Mouse (Mus musculus) CD8-positive naive resting alpha-beta T cell, adult 57 days (primary cell): Measurements from ENCODE around the gene Slc44a4. TPM values are rescaled to one million over a fixed set of nuclear protein-coding genes. Genes with fewer than 3 reads are reported as not detected.

ENCODE experiments used
- total RNA-seq: library from RNA; stranded (reverse); gene quantifications from one replicate; pipeline ENCODE4 v1.2.4, GENCODE M21; 2023

Gene Slc44a4
- not detected for total RNA-seq

GRCm38 (mm10) chr17:34913930-34914665 lies at the start of gene Slc44a4:
TSS of gene Slc44a4 (plus strand) at chr17:34914466.

GRCm38 (mm10) chr17:34879336-34879879 lies 34.9 kb upstream of the Slc44a4 start, which contains the start of gene Zbtb12:
TSS of gene Zbtb12 (plus strand) at chr17:34879483.

DNA sequence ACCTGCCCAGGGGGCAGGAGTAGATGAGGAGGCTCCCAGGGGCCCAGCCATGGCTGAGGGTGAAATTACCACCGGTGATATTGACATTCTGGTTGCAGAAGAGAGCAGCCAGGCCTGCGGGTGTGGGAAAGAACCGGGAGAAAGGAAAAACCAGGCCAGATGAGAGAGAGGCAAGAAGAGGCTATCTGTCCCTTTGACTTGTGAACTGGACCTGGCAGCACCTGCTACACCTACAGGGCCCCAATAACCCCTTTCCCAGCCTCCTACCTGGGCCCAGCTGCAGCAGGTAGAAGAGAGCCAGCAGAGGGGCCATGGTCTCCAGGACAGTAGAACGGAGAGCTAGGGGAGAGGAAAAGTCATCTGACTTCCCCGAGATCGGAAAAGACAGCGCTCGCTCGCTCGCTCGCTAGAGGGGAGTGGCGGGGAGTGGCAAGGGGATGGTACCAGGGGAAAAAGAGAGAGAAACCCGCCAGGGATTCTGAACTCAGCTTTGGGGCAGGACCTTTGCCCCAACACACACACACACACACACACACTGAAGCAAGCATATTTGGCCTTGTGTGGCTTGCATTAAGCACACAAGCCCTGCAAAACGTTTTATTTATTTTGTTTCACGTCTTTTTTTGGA lies 32.5 kb upstream of the Slc44a4 start, which contains the start of gene Gm20547:
Gene Gm20547, minus strand, starts transcription at position 360 of the 628 bp plus-strand sequence.

GRCm38 (mm10) chr17:34898160-34898586 lies 16.1 kb upstream of the Slc44a4 start, which contains the start of the genes C2 and Ehmt2:
TSS of gene C2 (minus strand) at chr17:34898265.
TSS of gene Ehmt2 (plus strand) at chr17:34898469.

DNA sequence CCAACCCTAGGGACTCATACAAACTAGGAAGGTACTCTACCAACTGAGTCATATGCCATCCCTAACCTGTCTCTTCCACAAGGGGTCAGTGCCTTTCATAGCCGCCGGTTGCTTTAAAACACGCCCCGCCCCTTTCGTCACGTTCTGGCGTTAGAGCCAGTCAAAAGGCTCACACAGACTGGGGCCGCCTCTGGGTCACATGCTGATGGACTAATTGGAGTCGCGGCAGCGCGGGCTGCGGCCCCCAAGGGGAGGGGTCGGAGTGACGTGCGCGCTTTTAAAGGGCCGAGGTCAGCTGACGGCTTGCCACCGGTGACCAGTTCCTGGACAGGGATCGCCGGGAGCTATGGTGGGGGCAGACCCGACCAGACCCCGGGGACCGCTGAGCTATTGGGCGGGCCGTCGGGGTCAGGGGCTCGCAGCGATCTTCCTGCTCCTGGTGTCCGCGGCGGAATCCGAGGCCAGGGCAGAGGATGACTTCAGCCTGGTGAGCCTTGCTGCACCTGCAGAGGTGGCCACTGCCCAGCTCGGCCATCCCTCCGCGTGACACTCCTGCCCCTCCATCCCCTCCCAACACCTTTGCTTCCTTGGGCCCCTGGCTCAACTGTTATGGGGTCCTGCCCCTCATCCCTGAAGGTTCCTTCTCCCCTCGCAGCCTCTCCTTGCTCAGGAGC lies 16.9 kb downstream of the Slc44a4 start, which contains the start of gene Neu1:
Gene Neu1, plus strand, starts transcription at position 193 of the 674 bp plus-strand sequence.

DNA sequence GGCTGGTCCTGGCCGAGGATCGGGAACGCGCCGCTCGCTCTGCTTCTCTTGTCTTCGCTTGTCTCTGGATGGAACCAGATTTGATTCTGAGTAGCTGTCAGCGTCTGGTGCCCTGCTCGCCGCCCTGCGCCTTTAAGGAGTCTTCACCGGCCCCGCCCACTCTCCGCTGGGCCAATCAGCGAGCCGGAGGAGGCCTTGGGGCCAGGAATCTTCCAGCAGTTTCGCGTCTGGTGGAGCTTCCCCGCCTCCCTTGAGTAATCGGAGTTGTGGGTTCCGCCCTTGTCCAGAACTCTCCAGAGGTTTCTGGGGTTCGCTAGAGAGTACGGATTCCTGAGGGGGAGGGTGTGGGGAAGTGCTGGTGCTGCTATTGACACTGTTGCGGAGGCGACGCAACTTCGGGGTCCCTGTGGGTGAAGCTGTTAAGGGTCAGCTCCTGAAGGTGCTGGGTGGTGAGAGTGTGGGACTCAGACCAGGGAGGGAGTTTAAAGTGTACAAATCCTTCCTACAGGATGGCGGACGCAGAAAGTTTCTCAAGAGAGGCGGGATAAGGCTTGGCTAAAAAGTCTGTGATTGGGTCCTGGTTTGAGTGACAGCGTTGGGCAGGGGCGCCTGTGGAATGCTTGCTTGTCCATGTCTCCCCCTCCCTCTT lies 45.0 kb downstream of the Slc44a4 start, which contains the start of gene Hspa1b:
Gene Hspa1b, minus strand, starts transcription at position 109 of the 649 bp plus-strand sequence.

GRCm38 (mm10) chr17:34969822-34970221 lies 55.6 kb downstream of the Slc44a4 start, which contains the start of gene Gm20481:
TSS of gene Gm20481 (plus strand) at chr17:34969912.

GRCm38 (mm10) chr17:34972069-34972749 lies 57.9 kb downstream of the Slc44a4 start, which contains the start of the genes Hspa1a and Hspa1l:
TSS of gene Hspa1a (minus strand) at chr17:34972156.
TSS of gene Hspa1l (plus strand) at chr17:34972703.

Other genes starting within 250 kb of the Slc44a4 start
- gene Tnxb, start 243.9 kb upstream of the Slc44a4 start, total RNA-seq, result 0.09 TPM
- gene C4b, start 170.6 kb upstream of the Slc44a4 start, total RNA-seq, result 1.3 TPM
- not detected for gene Cyp21a1, start 109.9 kb upstream of the Slc44a4 start, total RNA-seq
- gene Stk19, start 77.5 kb upstream of the Slc44a4 start, total RNA-seq, result 62.5 TPM
- gene Dxo, start 77.4 kb upstream of the Slc44a4 start, total RNA-seq, result 76.5 TPM
- gene Skiv2l, start 64.3 kb upstream of the Slc44a4 start, total RNA-seq, result 106 TPM
- 31.0 TPM for gene Nelfe, start 64.1 kb upstream of the Slc44a4 start, total RNA-seq
- 0.61 TPM for gene Cfb, start 51.9 kb upstream of the Slc44a4 start, total RNA-seq
- gene Zbtb12, start 35.0 kb upstream of the Slc44a4 start, total RNA-seq, result 5.4 TPM
- gene Gm20547, start 32.4 kb upstream of the Slc44a4 start, total RNA-seq, result not detected
- gene C2, start 16.2 kb upstream of the Slc44a4 start, total RNA-seq, result 1.9 TPM
- 120 TPM for gene Ehmt2, start 16.0 kb upstream of the Slc44a4 start, total RNA-seq
- 55.1 TPM for gene Neu1, start 16.8 kb downstream of the Slc44a4 start, total RNA-seq
- 83.6 TPM for gene Hspa1b, start 44.8 kb downstream of the Slc44a4 start, total RNA-seq
- not detected for gene Gm20481, start 55.4 kb downstream of the Slc44a4 start, total RNA-seq
- 42.1 TPM for gene Hspa1a, start 57.7 kb downstream of the Slc44a4 start, total RNA-seq
- not detected for gene Hspa1l, start 58.2 kb downstream of the Slc44a4 start, total RNA-seq
- 27.1 TPM for gene Lsm2, start 67.4 kb downstream of the Slc44a4 start, total RNA-seq
- 98.2 TPM for gene Vars, start 86.5 kb downstream of the Slc44a4 start, total RNA-seq
- gene Vwa7, start 102.1 kb downstream of the Slc44a4 start, total RNA-seq, result 0.80 TPM
- 0.70 TPM for gene Sapcd1, start 113.5 kb downstream of the Slc44a4 start, total RNA-seq
- gene Msh5, start 132.3 kb downstream of the Slc44a4 start, total RNA-seq, result 2.9 TPM
- gene Clic1, start 135.5 kb downstream of the Slc44a4 start, total RNA-seq, result 149 TPM
- gene Ddah2, start 144.6 kb downstream of the Slc44a4 start, total RNA-seq, result 0.64 TPM
- not detected for gene Ly6g6c, start 150.9 kb downstream of the Slc44a4 start, total RNA-seq
- not detected for gene Mpig6b, start 151.7 kb downstream of the Slc44a4 start, total RNA-seq
- gene Ly6g6e, start 162.4 kb downstream of the Slc44a4 start, total RNA-seq, result not detected
- gene Ly6g6d, start 163.6 kb downstream of the Slc44a4 start, total RNA-seq, result not detected
- gene Ly6g6f, start 171.1 kb downstream of the Slc44a4 start, total RNA-seq, result not detected
- gene Abhd16a, start 174.8 kb downstream of the Slc44a4 start, total RNA-seq, result 70.2 TPM
- not detected for gene Ly6g5c, start 193.8 kb downstream of the Slc44a4 start, total RNA-seq
- 0.61 TPM for gene Ly6g5b, start 201.0 kb downstream of the Slc44a4 start, total RNA-seq
- gene Gpank1, start 207.0 kb downstream of the Slc44a4 start, total RNA-seq, result 22.8 TPM
- 143 TPM for gene Csnk2b, start 207.6 kb downstream of the Slc44a4 start, total RNA-seq
- 21.0 TPM for gene D17H6S53E, start 211.9 kb downstream of the Slc44a4 start, total RNA-seq
- not detected for gene Apom, start 217.6 kb downstream of the Slc44a4 start, total RNA-seq
- 377 TPM for gene Bag6, start 220.7 kb downstream of the Slc44a4 start, total RNA-seq